Mouse (Mus musculus) midbrain, embryonic 16.5 days (tissue): ENCODE data around the gene Ccs. TPM values are rescaled to one million over a fixed set of nuclear protein-coding genes. Genes with fewer than 3 reads are reported as not detected.
A peak's percentile ranks its signal among the peaks of the same experiment; 100 is the strongest.
"Not testable (repeated sequence)": the region's sequence is repeated elsewhere in the genome, so short reads cannot be mapped to it uniquely, and the experiment has no call there.

Experiments
- ATAC-seq: fragments of 200-750 bp; cut with Nextera tagmentation; 2 replicates; pipeline ENCODE4 v1.8.0; 2017; ENCODE audit warnings: moderate TSS enrichment
- H3K27ac ChIP-seq: fragments of 300-500 bp; sonication (generic); 2 replicates; pipeline ENCODE4 v1.5.1; 2014; ENCODE audit warnings: mild to moderate bottlenecking, low read length, mixed read lengths
- H3K27me3 ChIP-seq: fragments of 300-500 bp; sonication (generic); 2 replicates; pipeline ENCODE4 v1.6.1; 2014; ENCODE audit warnings: low read depth, low read length, mixed read lengths; ENCODE audit not compliant: control insufficient read depth, insufficient read depth
- H3K36me3 ChIP-seq: fragments of 300-500 bp; sonication (generic); 2 replicates; pipeline ENCODE4 v1.6.1; 2014; ENCODE audit warnings: mild to moderate bottlenecking, low read length, moderate library complexity, mixed read lengths; ENCODE audit not compliant: control insufficient read depth, insufficient read depth
- H3K4me1 ChIP-seq: fragments of 300-500 bp; sonication (generic); 2 replicates; pipeline ENCODE4 v1.6.1; 2014; ENCODE audit warnings: mild to moderate bottlenecking, low read length, mixed read lengths; ENCODE audit not compliant: control insufficient read depth, insufficient read depth
- H3K4me2 ChIP-seq: fragments of 300-500 bp; sonication (generic); 2 replicates; pipeline ENCODE4 v1.6.1; 2014; ENCODE audit warnings: mild to moderate bottlenecking, low read length, mixed read lengths
- H3K4me3 ChIP-seq: fragments of 300-500 bp; sonication (generic); 2 replicates; pipeline ENCODE4 v1.5.1; 2014; ENCODE audit warnings: low read depth, mild to moderate bottlenecking, low read length, moderate library complexity, mixed read lengths
- H3K9ac ChIP-seq: fragments of 300-500 bp; sonication (generic); 2 replicates; pipeline ENCODE4 v1.6.1; 2014; ENCODE audit warnings: low read depth, low read length, mixed read lengths
- H3K9me3 ChIP-seq: fragments of 300-500 bp; sonication (generic); replicated peaks from 2 replicates; pipeline ENCODE4 v1.6.1; 2014; ENCODE audit warnings: mild to moderate bottlenecking, low read length, mixed read lengths; ENCODE audit not compliant: control insufficient read depth, poor library complexity, severe bottlenecking
- WGBS: fragments of 180-500 bp; shearing (Covaris S2); extraction: QIAGEN DNeasy Blood & Tissue Kit; methylation state at CpG from one replicate; pipeline ENCODE4 v1.1.7; 2014; 5-methylcytosine and 5-hydroxymethylcytosine counted together
- polyA plus RNA-seq: library from polyadenylated mRNA; unstranded; fragments of >200 nt; fragmentation: Nextera tagmentation; extraction: Ambion mirVana; gene quantifications from 2 replicates; pipeline ENCODE4 v1.2.1, GENCODE M21; 2015

Ccs gene
- polyA plus RNA-seq, 1 experiment from 2014 or later, result 42.5 TPM

- WGBS, result 73% methylated on average over 1 of the region's 1 CpGs
- no peaks in the 10 kb centered on the region for H3K27me3 ChIP-seq
- H3K9ac ChIP-seq, result no peak overlapping the region
- no peak overlapping the region for H3K4me2 ChIP-seq
- H3K36me3 ChIP-seq, result no peaks in the 10 kb centered on the region
- ATAC-seq, result no peak
- H3K4me3 ChIP-seq, result no peak overlapping the region
- H3K4me1 ChIP-seq, result peaks cover under 1% of the 10 kb centered on the region; the same call in 1 of the 2 replicates
- H3K9me3 ChIP-seq, result no peaks in the 10 kb centered on the region
- H3K27ac ChIP-seq, result no peak overlapping the region
Measured at GRCm38 (mm10) chr19:4817182-4817835, 21.8 kb downstream of the Ccs start.

GRCm38 (mm10) chr19:4813015-4813414 is 26.1 kb downstream of the Ccs start:
- 79% methylated on average over 6 of the region's 6 CpGs for WGBS
- no peaks in the 10 kb centered on the region for H3K9me3 ChIP-seq
- no peak for ATAC-seq

DNA sequence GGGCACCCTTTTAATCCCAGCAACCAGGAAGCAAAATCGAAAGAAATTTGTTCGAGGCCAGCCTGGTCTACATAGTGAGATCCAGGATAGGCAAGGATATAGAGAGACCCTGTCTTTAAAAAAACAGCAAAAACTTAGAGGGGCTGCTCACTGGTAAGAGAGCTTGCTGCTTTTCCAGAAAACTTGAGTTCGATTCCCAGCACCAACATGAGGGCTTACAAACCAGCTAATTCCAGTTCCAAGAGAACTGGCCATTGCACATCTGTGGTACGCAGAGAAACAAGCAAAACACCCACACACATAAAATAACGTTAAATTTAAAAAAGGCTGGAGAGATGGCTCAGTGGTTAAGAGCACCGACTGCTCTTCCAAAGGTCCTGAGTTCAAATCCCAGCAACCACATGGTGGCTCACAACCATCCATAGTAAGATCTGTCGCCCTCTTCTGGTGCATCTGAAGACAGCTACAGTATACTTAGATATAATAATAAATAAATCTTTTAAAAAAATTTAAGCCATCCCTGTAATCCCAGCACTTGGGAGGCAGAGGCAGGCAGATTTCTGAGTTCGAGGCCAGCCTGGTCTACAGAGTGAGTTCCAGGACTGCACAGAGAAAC is 26.7 kb downstream of the Ccs start:
- H3K27ac ChIP-seq, result peak overlapping the region; percentile 84; the same call in 1 of the 2 replicates
- not testable (repeated sequence) for ATAC-seq

More at GRCm38 (mm10) chr19:4813015-4813414, 26.1 kb downstream of the Ccs start:
- H3K4me3 ChIP-seq, result no peak overlapping the region
- H3K4me1 ChIP-seq, result peaks cover 21% of the 10 kb centered on the region
- no peaks in the 10 kb centered on the region for H3K27me3 ChIP-seq
- no peak overlapping the region for H3K27ac ChIP-seq
- H3K36me3 ChIP-seq, result no peaks in the 10 kb centered on the region
- H3K4me2 ChIP-seq, result no peak overlapping the region
- H3K9ac ChIP-seq, result no peak overlapping the region

DNA sequence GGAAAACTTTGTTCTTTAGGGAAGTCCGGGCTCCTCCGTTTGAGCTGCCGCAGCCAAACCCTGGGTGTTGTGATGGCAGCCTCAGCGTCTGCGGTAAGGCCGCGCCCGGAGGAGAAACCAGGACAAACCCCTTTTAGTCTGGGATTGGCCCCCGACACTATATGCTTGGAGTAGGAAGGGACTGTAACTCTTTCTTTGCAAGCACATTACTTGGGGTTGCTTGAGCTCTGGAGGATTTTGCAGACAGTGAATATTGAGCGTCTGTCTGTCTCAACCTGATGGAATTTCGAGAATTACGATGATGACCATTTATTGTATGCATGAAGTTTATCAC is 27.3 kb downstream of the Ccs start:
- H3K27me3 ChIP-seq, result no peaks in the 10 kb centered on the region
- H3K36me3 ChIP-seq, result no peaks in the 10 kb centered on the region
- H3K9me3 ChIP-seq, result no peaks in the 10 kb centered on the region
- 5% methylated on average over 12 of the region's 12 CpGs for WGBS
- H3K4me3 ChIP-seq, result peak overlapping the region; percentile 53
- H3K27ac ChIP-seq, result peak overlapping the region; percentile 84
- peak overlapping the region; percentile 74 for H3K9ac ChIP-seq
- ATAC-seq, result no peak
- H3K4me2 ChIP-seq, result peak overlapping the region; percentile 51
- peaks cover 22% of the 10 kb centered on the region for H3K4me1 ChIP-seq

More for the DNA sequence above, 26.7 kb downstream of the Ccs start:
- WGBS, result 82% methylated on average over 8 of the region's 8 CpGs
- H3K36me3 ChIP-seq, H3K9me3 ChIP-seq, H3K27me3 ChIP-seq: not testable (repeated sequence)
- Histone ChIP-seq H3K4me3 (peak overlapping the region; percentile 53), H3K4me1 (peaks cover 22% of the 10 kb centered on the region), H3K9ac (peak overlapping the region; percentile 74; the same call in 1 of the 2 replicates), H3K4me2 (peak overlapping the region; percentile 51)

DNA sequence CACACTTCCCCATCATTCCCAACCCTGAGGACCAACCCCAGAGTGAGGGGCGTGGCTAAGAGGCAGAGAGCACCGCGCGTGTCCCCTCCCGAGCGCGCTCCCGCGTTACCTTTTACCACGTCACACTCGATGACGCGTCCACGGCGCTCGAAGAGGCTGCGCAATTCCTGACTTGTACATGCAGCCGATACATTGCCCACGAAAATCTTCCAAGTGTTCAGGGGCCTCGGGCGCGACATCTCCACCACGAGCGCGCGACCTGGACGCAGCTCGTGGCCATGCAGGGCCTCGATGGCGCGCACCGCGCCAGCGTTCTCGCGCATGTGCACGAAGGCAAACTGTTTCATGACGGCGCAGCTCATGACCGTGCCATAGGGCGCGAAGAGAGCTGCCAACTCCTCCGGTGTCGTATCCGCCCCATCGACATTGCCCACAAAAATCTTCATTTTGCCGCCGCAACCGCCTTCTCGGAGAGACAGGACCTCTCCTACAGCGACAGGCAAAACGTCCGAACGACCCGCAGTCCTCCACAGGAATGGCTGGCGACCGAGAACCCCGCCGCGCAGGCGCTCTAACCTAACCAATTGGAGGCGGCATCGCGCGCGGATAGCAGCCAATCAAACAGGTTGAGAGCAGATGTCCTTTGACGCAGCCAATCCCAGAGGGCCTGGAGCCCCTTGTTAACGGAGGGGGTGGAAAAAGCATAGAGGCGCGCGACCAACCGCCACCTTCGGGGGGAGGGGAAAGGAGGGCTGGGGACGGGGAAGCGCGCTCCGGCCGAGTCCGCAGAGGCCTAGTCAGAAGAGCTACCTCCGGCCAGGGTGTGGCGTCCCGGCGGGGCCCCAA is 27.8 kb downstream of the Ccs start, which contains the start of the genes Gm21992 and Rbm14:
Gene Gm21992, minus strand, starts transcription at position 550 of the 846 bp plus-strand sequence.
Gene Rbm14, minus strand, starts transcription at position 572 of the 846 bp plus-strand sequence.
- H3K9ac ChIP-seq, result peak within 1 kb of the TSS; percentile 77
- no peaks in the 10 kb centered on the region for H3K27me3 ChIP-seq
- peak; percentile 99 for ATAC-seq
- H3K4me2 ChIP-seq, result peak within 1 kb of the TSS; percentile 96
- H3K4me3 ChIP-seq, result peak within 1 kb of the TSS; percentile 53
- no peaks in the 10 kb centered on the region for H3K9me3 ChIP-seq
- H3K36me3 ChIP-seq, result no peaks in the 10 kb centered on the region
- H3K4me1 ChIP-seq, result peaks cover 22% of the 10 kb centered on the region
- WGBS, result under 1% methylated on average over 83 of the region's 83 CpGs
- H3K27ac ChIP-seq, result peak within 1 kb of the TSS; percentile 84

- H3K9me3 ChIP-seq, result no peaks in the 10 kb centered on the region
- no peaks in the 10 kb centered on the region for H3K36me3 ChIP-seq
- H3K4me1 ChIP-seq, result peaks cover 22% of the 10 kb centered on the region
- WGBS, result under 1% methylated on average over 17 of the region's 17 CpGs
- H3K27me3 ChIP-seq, result no peaks in the 10 kb centered on the region
- peak overlapping the region; percentile 96 for H3K4me2 ChIP-seq
- no peak for ATAC-seq
- peak overlapping the region; percentile 77 for H3K9ac ChIP-seq
- H3K27ac ChIP-seq, result peak overlapping the region; percentile 84
- H3K4me3 ChIP-seq, result peak overlapping the region; percentile 53
Measured at GRCm38 (mm10) chr19:4810746-4811062, 28.4 kb downstream of the Ccs start.

DNA sequence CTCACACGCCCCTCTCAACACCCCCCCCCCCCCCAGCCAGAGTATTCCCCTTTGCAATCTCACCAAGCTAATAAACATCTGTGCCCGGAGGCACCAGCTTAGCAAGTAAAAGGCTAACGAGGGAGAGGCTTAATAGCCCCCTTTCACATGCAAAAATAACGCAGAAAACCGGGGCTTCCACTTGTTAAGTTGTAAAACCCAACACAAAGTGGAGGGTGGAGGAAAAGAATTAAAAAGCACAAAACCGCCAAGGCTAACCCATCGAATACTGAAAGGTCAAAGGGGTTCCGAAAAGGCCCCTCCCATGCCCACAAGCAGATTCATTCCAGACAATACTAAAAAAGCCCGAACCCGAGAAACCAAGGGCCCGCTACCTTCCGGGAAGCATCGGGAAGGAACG is 28.8 kb downstream of the Ccs start:
- peaks cover 22% of the 10 kb centered on the region for H3K4me1 ChIP-seq
- WGBS, result 0% methylated on average over 14 of the region's 14 CpGs
- no peaks in the 10 kb centered on the region for H3K36me3 ChIP-seq
- peak overlapping the region; percentile 96 for H3K4me2 ChIP-seq
- ATAC-seq, result no peak
- H3K27me3 ChIP-seq, result no peaks in the 10 kb centered on the region
- peak overlapping the region; percentile 84; the same call in 1 of the 2 replicates for H3K27ac ChIP-seq
- H3K9me3 ChIP-seq, result no peaks in the 10 kb centered on the region
- H3K4me3 ChIP-seq, result peak overlapping the region; percentile 53
- peak overlapping the region; percentile 77 for H3K9ac ChIP-seq

- 88% methylated on average over 10 of the region's 10 CpGs for WGBS
- Histone ChIP-seq H3K27me3 (no peaks in the 10 kb centered on the region), H3K9me3 (no peaks in the 10 kb centered on the region), H3K27ac (no peak overlapping the region), H3K36me3 (peaks cover 29% of the 10 kb centered on the region), H3K4me2 (no peak overlapping the region), H3K9ac (no peak overlapping the region), H3K4me3 (no peak overlapping the region), H3K4me1 (peaks cover 3% of the 10 kb centered on the region)
- no peak for ATAC-seq
Measured at GRCm38 (mm10) chr19:4803283-4803682, 35.8 kb downstream of the Ccs start.
